In the genomic region with DNA sequence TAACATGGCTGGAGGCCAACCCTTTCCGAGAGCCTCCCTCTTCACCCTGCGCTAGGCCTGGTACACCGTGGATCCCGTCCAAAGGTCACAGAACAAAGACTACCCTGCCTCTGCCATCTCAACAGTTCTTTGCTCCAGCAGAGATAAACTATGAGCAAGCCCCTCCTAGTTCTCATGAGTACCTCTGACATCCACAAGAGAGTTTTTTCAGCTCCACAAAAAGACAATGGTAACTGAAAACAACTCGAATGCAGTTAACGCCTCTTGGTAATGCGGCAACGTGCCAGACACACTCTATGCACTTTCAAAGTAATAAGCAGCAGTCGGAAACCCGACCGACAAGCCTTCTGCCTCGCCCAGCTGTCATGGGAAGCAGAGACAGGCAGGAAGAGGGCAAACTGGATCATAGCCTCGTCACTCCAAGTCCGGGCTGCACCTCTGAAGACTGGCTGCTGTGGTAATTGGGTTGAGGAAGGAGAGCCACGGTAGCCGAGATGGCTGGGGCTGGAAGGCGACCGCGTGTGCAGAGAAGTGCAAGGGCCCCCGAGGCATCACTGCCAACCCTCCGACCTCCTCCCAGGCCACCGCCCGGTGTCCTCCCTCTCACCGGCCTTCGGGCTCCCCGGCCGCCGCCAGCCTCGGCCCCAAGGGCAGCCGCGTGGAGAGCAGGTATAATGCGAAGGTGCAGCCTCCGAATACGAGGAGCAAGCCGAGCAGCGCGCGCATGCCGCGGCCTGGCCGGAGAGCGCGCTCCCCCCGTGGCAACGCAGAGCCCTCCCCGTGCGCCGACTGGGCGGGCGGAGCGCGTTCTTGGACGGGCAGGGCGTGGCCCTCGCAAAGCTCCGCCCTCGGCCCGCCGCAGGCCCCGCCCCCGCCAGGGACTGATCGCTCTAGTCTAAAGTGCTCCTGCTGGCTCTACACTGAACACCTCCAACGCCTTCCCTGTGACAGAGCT, we compare ENCODE assay signal across 8 mouse cellular contexts. TPM values are rescaled to one million over a fixed set of nuclear protein-coding genes. Genes with fewer than 3 reads are reported as not detected.
DNase-seq lines count a peak whose midpoint lies in the region; ATAC-seq lines count a peak whose summit lies in the region.

TSS of gene Tmem41a (minus strand) at position 792 of the 955 bp plus-strand sequence.

- peak; percentile 93 for ATAC-seq in inflammation-experienced regulatory T-cells, adult 6 months
- peak; percentile 89 for ATAC-seq in megakaryocyte-erythroid progenitor cell, adult 5-6 weeks (replicated peaks; ENCODE audit: low FRiP score, low TSS enrichment, poor library complexity, severe bottlenecking)

- intact Hi-C loops in gastrocnemius, postnatal 14 days (cut with DNase I; ENCODE audit: low total_unique reads) = no loop called here
- intact Hi-C loops in left cerebral cortex, postnatal 10 days (cut with DNase I) = loop anchor here (5.0 kb wide), 1 partner anchor 100 kb away; no protein-coding TSS in a partner anchor

- peak; percentile 93 to 97 for DNase-seq in adrenal gland, adult (ENCODE audit: inconsistent age in 2 of 2, low spot score in 1 of 2)
- DNase-seq in embryo, embryonic 10.5 days (ENCODE audit: low spot score) = peak; percentile 91
- peak; percentile 86 for DNase-seq in gastrocnemius, postnatal 14 days
- peak; percentile 79 to 88 for DNase-seq in left cerebral cortex, postnatal 10 days (ENCODE audit: extremely low spot score in 1 of 2, low spot score in 2 of 2)
- peak; percentile 90 for DNase-seq in right cerebral cortex, postnatal 25 days
- DNase-seq in urinary bladder, postnatal 4 days (ENCODE audit: low spot score in 2 of 2) = peak; percentile 83 to 87

RNA-seq across cellular contexts. Expression of gene Tmem41a, which starts in this region (rescaled TPM):
- 1 to 10 TPM; 4.7 to 5.4 TPM for total RNA-seq in gastrocnemius, postnatal 14 days (2021)
- 1 to 10 TPM; 3.9 to 5.1 (median 4.5) TPM for polyA plus RNA-seq in inflammation-experienced regulatory T-cells, adult 6 months (2017; shearing (Covaris generic))
- total RNA-seq in left cerebral cortex, postnatal 10 days (2021) = 10 to 100 TPM; 19.8 to 20.5 TPM
- total RNA-seq in megakaryocyte-erythroid progenitor cell, adult 5-6 weeks (2014; fragmentation: Nextera tagmentation) = 48.2 and 54.8 TPM in 2 replicates
- total RNA-seq in megakaryocyte-erythroid progenitor cell, adult 5-6 weeks (2017) = 15.9 and 39.1 TPM in 2 replicates

Comparison
In these comparisons a context has a peak if more than half of its experiments do, and no peak if none do; other contexts are left out.
1. Peak in every context shown above with its lines: DNase-seq and ATAC-seq.